Mouse (Mus musculus) ES-E14 (cell line): ENCODE results near the gene Btbd11. TPM values are rescaled to one million over a fixed set of nuclear protein-coding genes. Genes with fewer than 3 reads are reported as not detected.
"Not testable (repeated sequence)": the region's sequence is repeated elsewhere in the genome, so short reads cannot be mapped to it uniquely, and the experiment has no call there.

Source experiments
- DNase-seq: peaks from one replicate; pipeline ENCODE4 v3.0.0-alpha.2; 2013; ENCODE audit warnings: low read depth, low spot score
- H3K27ac ChIP-seq: 2 replicates; pipeline ENCODE4 v1.5.1; 2012; ENCODE audit warnings: low read depth, mild to moderate bottlenecking, low read length, moderate library complexity, mixed read lengths; ENCODE audit not compliant: poor library complexity, insufficient read depth, severe bottlenecking
- H3K36me3 ChIP-seq: 2 replicates; pipeline ENCODE4 v1.6.1; 2012; ENCODE audit warnings: mild to moderate bottlenecking, low read length, moderate library complexity, mixed read lengths; ENCODE audit not compliant: control insufficient read depth, poor library complexity, insufficient read depth, severe bottlenecking
- H3K4me1 ChIP-seq, 2 experiments: fragments of 150-350 bp in 1 of 2; sonication (generic) in 1 of 2; 2 replicates each; pipeline ENCODE4 v1.6.1; 2012; ENCODE audit warnings: low read length in 2 of 2, mild to moderate bottlenecking in 1 of 2, mixed read lengths in 1 of 2; ENCODE audit not compliant: control insufficient read depth in 2 of 2, insufficient read depth in 2 of 2, poor library complexity in 1 of 2
- H3K4me3 ChIP-seq, 2 experiments: fragments of 150-350 bp in 1 of 2; sonication (generic) in 1 of 2; 2 replicates each; pipeline ENCODE4 v1.5.1; 2012; ENCODE audit warnings: low read length in 2 of 2, low read depth in 1 of 2, mild to moderate bottlenecking in 1 of 2, mixed read lengths in 1 of 2; ENCODE audit not compliant: insufficient read depth in 1 of 2, poor library complexity in 1 of 2, severe bottlenecking in 1 of 2
- H3K9ac ChIP-seq: 2 replicates; pipeline ENCODE4 v1.6.1; 2012; ENCODE audit warnings: low read depth, mild to moderate bottlenecking, low read length, mixed read lengths; ENCODE audit not compliant: poor library complexity, insufficient read depth, severe bottlenecking
- H3K9me3 ChIP-seq: fragments of 150-350 bp; sonication (generic); 2 replicates; pipeline ENCODE4 v1.6.1; 2012; ENCODE audit warnings: low read depth, mild to moderate bottlenecking, low read length; ENCODE audit not compliant: control insufficient read depth, insufficient read depth
- CHD2 ChIP-seq: IDR thresholded peaks from 2 replicates; pipeline ENCODE4 v1.6.1; 2014; ENCODE audit warnings: mild to moderate bottlenecking, low read depth, low read length, inconsistent platforms
- HCFC1 ChIP-seq: IDR thresholded peaks from 2 replicates; pipeline ENCODE4 v1.6.1; 2012; ENCODE audit warnings: low read length, inconsistent platforms, borderline replicate concordance; ENCODE audit not compliant: insufficient read depth
- MAFK ChIP-seq: IDR thresholded peaks from 2 replicates; pipeline ENCODE4 v1.6.1; 2014; ENCODE audit warnings: mild to moderate bottlenecking, low read depth, low read length, inconsistent platforms; ENCODE audit not compliant: insufficient read depth
- in situ Hi-C, 2 experiments: fragments of 600-800 bp; cut with MboI; formaldehyde crosslinking; loops; one replicate each; pipeline ENCODE4 v1.15.1; 2025; ENCODE audit warnings: low sequenced_read_pairs in 2 of 2, inconsistent platforms in 1 of 2; ENCODE audit not compliant: unreplicated experiment in 2 of 2
- total RNA-seq: library from RNA; depleted of rRNA; stranded (reverse); fragments of 300-350 nt; gene quantifications from 2 replicates; pipeline ENCODE4 v1.2.3, GENCODE M21; 2012; rRNA removed

Gene Btbd11
- total RNA-seq, 1 experiment = 9.9 TPM

DNA sequence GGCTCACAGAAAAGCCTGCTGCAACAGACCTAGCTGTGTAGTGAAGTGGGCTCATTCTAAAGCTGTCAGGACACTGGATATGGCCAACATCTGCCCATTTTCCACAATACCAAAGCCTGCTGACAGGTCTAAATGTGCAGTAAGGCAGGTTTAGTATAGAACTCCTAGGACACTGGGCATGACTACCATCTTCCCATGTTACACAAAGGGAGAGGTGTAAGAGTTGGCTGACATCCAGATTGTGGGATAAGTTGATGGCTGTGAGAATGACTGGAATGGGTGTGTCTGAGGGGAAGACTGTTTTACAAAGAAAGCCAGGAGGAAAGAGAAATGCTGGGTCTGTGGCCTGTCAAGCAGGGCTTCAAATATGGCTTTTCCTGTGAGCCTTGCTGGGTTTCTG, 313.1 kb downstream of the Btbd11 start:
- TF ChIP-seq HCFC1 = no peak
- TF ChIP-seq MAFK = no peak
- no peak for TF ChIP-seq CHD2
- no peak for DNase-seq
- Histone ChIP-seq H3K4me3 (no peak overlapping the region), H3K9ac (no peak overlapping the region), H3K36me3 (no peaks in the 10 kb centered on the region), H3K4me1 (no peaks in the 10 kb centered on the region), H3K9me3 (no peaks in the 10 kb centered on the region), H3K27ac (no peak overlapping the region)
- in situ Hi-C loops = no loop called here

- H3K27ac ChIP-seq, DNase-seq, in situ Hi-C loops: not testable (repeated sequence)
Observed at GRCm38 (mm10) chr10:85709790-85710189, 323.2 kb downstream of the Btbd11 start.

More at GRCm38 (mm10) chr10:85709790-85710189, 323.2 kb downstream of the Btbd11 start:
- not testable (repeated sequence) for H3K4me3 ChIP-seq, H3K36me3 ChIP-seq, H3K4me1 ChIP-seq, H3K9ac ChIP-seq, H3K9me3 ChIP-seq

Other genes with a start within 250 kb of the Btbd11 start
- 21.2 and 23.4 TPM in 2 replicates for gene Cry1, start 201.8 kb upstream of the Btbd11 start, total RNA-seq